Mouse (Mus musculus): Measurements from ENCODE around the gene Pgp.

DNA sequence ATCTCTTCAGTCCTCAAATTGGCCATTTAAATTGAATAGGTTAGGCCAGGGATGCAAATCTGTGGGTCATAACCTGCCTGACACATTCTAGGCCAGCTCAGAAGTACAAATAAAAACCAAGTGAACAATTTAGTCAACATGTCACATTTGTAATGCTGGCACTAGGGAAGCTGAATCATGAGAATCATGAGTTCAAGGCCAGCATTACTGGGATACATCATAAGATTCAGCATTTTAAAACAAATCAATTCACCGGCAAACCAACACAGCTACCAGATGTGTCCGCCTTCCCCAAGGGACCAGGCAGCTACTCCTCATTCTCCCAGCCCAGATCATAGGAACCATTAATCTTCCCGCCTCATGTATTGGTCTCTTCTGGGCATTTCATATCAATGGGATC, 13.3 kb downstream of the Pgp start:
- TF ChIP-seq GATA1 (IDR thresholded peaks at IDR 0.05; ENCODE audit: borderline replicate concordance, low read length) (no peak), FLI1 (IDR thresholded peaks at IDR 0.05; ENCODE audit: low read length) (no peak)
